Mouse (Mus musculus) left cerebral cortex, adult 6 months (tissue): ENCODE measurements around the gene Fam221a. TPM values are rescaled to one million over a fixed set of nuclear protein-coding genes. Genes with fewer than 3 reads are reported as not detected.

ENCODE experiments used
- long read RNA-seq, 2 experiments: library from polyadenylated mRNA; unstranded; transcript quantifications; one replicate each; pipeline ENCODE4 v2.0.0; 2019 to 2020
- polyA plus RNA-seq: library from polyadenylated mRNA; unstranded; fragments of <200 nt; fragmentation: Nextera tagmentation; gene quantifications from 2 replicates; pipeline ENCODE4 v1.2.3, GENCODE M21; 2021

Gene Fam221a
- polyA plus RNA-seq = 1.0 and 2.0 TPM in 2 replicates
- long read RNA-seq, experiment 1, partial matches to known transcripts = 0 of 5 reads
- long read RNA-seq, experiment 1, other reads (novel, unspliced or antisense) = 2 of 5 reads
- long read RNA-seq, experiment 2, partial matches to known transcripts = 0 of 2 reads
- long read RNA-seq, experiment 2, other reads (novel, unspliced or antisense) = 0 of 2 reads

GRCm38 (mm10) chr6:49367159-49368054 lies at the start of gene Fam221a:
TSS of gene Fam221a (plus strand) at chr6:49367739.

GRCm38 (mm10) chr6:49318966-49319594 lies 48.5 kb upstream of the Fam221a start, which contains the start of gene Ccdc126:
TSS of gene Ccdc126 (plus strand) at chr6:49319274.

GRCm38 (mm10) chr6:49395316-49395715 lies 27.8 kb downstream of the Fam221a start, which contains the start of gene Stk31:
TSS of gene Stk31 (plus strand) at chr6:49395604.

Other genes starting within 250 kb of the Fam221a start
- gene Igf2bp3, start 152.8 kb upstream of the Fam221a start, polyA plus RNA-seq = 3.9 and 5.9 TPM in 2 replicates
- 15.5 and 23.1 TPM in 2 replicates for gene Tra2a, start 103.7 kb upstream of the Fam221a start, polyA plus RNA-seq
- 13.4 and 17.8 TPM in 2 replicates for gene Ccdc126, start 48.5 kb upstream of the Fam221a start, polyA plus RNA-seq
- not detected in 2 replicates for gene Stk31, start 27.9 kb downstream of the Fam221a start, polyA plus RNA-seq